Mouse (Mus musculus): ENCODE results near the gene Rph3al. TPM values are rescaled to one million over a fixed set of nuclear protein-coding genes. Genes with fewer than 3 reads are reported as not detected.

Rph3al gene
- total RNA-seq, 2 experiments from 2014 or later: 3.1 to 3.8 TPM

GRCm38 (mm10) chr11:75956651-75957050 is 18.4 kb upstream of the Rph3al start:
- intact Hi-C loops (cut with DNase I): no loop called here
- no peak for DNase-seq (ENCODE audit: extremely low spot score in 1 of 2, low spot score in 2 of 2)

DNA sequence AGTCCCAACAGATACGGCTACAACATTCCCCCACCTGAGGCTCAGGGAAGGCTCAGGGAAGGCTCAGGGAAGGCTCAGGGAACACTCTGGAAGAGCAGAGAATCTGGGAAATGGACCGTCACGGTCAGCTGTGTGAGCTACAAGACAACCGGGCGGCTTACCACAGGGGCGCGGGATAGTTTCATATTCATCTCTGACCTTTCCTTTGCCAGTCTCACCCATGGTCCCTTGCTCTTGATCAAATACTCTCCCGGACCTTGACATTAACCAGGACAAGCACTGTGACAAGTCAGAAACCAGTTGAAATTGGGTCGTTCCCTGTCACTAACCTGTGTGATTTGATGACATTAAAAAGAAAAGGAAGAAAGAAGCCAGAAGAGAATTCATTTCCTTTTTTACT is 16.7 kb upstream of the Rph3al start:
- intact Hi-C loops (cut with DNase I): no loop called here
- DNase-seq (ENCODE audit: extremely low spot score in 1 of 2, low spot score in 2 of 2): no peak

- DNase-seq (ENCODE audit: extremely low spot score in 1 of 2, low spot score in 2 of 2): no peak
- intact Hi-C loops (cut with DNase I): no loop called here
Observed at GRCm38 (mm10) chr11:75951895-75952294, 13.7 kb upstream of the Rph3al start.

DNA sequence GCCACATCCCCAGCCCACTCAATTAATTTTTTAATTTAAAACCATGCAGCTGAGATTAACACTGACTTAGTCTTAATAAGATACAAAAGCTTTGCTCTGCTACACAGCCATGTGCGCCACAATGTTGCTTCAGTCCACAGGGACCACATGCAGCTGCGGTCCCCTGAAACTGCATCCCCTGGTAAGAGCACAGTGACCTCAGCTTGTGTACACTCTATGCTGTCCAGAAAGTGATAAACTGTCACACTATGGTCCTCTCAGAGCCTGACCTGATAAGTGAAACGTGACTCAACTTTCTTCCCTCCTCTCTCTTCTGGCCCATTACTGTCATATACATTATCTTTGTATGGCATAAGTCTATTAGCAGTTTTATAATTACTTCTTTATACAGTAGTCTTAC is 12.2 kb upstream of the Rph3al start:
- intact Hi-C loops (cut with DNase I): no loop called here

GRCm38 (mm10) chr11:75948789-75949188 is 10.6 kb upstream of the Rph3al start:
- intact Hi-C loops (cut with DNase I): no loop called here
- DNase-seq (ENCODE audit: extremely low spot score in 1 of 2, low spot score in 2 of 2): no peak

More for the DNA sequence above, 12.2 kb upstream of the Rph3al start:
- DNase-seq (ENCODE audit: extremely low spot score in 1 of 2, low spot score in 2 of 2): no peak

- intact Hi-C loops (cut with DNase I): no loop called here
- DNase-seq (ENCODE audit: extremely low spot score in 1 of 2, low spot score in 2 of 2): no peak
Observed at GRCm38 (mm10) chr11:75947223-75947622, 9.0 kb upstream of the Rph3al start.

DNA sequence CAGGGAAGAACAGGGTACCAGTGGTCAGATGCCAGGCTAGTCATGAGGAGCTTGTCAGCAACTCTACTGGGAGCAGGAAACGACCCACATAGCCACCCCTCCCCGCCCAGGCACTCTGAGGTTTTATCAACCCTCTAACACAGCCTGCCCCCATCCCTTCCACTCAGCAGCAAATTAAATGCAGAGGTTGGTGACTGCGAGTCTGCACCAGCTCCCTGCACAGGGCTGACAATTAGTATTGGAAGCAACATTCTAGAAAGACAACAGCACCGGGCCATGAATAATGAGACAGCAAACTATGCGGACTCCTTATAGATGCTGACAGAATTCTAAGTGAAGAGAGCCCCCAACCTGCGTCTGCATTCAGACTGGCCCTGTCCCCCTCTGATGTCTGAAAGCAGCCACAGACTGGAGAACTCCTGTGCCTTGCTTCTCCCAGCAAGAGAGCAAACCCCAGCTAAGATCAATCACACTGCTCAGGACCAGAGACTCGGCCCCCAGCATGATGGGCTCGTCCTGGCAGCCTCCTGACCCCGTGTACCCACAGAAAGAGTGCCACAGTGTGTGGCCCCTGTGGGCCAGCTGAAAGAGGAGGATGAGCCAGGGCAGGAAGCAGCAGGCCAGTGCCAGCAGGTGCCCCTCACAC is 7.7 kb upstream of the Rph3al start:
- intact Hi-C loops (cut with DNase I): no loop called here
- DNase-seq (ENCODE audit: extremely low spot score in 1 of 2, low spot score in 2 of 2): no peak

DNA sequence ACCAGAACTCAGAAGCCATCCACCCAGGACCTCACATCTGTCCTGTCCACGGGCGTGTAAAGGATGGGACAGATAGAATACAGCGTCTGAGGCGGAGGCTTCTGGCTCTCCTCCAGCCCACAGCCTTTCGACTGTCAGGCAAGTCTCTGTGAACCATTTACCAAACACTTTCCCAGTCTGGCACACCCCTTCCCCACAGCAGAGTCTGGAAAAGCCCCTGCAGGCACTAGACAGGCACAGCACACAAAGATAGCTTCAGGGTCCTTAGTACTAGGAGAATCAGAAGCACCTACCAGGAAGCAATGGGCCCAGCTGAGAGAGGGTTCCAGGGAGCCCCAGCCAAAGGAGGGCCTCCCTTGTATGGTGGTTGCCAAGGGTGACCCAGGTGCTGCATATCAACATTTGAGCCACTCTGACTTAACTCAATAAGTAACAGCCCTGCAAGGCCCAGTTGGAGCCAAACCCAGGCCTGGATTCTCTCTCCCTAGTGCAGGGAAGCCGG is 808 bp downstream of the Rph3al start:
- DNase-seq (ENCODE audit: extremely low spot score in 1 of 2, low spot score in 2 of 2): no peak
- intact Hi-C loops (cut with DNase I): no loop called here

GRCm38 (mm10) chr11:75935819-75936430 is 2.3 kb downstream of the Rph3al start:
- intact Hi-C loops (cut with DNase I): no loop called here
- DNase-seq (ENCODE audit: extremely low spot score in 1 of 2, low spot score in 2 of 2): peak in 1 of 2 experiments; percentile 89

DNA sequence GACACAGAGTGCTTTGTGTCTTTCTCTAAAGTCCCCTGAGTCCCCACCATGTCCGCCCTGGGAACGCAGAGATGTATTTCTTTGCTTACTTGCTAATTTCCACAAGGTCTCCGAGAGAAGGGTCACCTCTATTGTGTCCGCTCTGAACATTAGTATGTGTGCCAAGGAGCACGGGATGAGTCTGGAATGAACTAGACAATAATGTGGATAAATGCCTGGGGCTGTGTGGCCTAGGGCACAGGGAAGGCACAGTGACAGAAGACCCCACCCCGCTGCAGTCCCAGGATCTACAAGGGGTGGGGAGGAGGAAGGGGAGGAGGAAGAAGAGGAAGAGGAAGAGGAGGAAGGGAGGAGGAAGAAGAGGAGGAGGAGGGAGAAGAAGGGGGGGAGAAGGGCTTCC is 3.8 kb downstream of the Rph3al start:
- intact Hi-C loops (cut with DNase I): no loop called here

GRCm38 (mm10) chr11:75933371-75933770 is 4.9 kb downstream of the Rph3al start:
- intact Hi-C loops (cut with DNase I): no loop called here
- DNase-seq (ENCODE audit: extremely low spot score in 1 of 2, low spot score in 2 of 2): no peak

More for the DNA sequence above, 3.8 kb downstream of the Rph3al start:
- DNase-seq (ENCODE audit: extremely low spot score in 1 of 2, low spot score in 2 of 2): no peak

DNA sequence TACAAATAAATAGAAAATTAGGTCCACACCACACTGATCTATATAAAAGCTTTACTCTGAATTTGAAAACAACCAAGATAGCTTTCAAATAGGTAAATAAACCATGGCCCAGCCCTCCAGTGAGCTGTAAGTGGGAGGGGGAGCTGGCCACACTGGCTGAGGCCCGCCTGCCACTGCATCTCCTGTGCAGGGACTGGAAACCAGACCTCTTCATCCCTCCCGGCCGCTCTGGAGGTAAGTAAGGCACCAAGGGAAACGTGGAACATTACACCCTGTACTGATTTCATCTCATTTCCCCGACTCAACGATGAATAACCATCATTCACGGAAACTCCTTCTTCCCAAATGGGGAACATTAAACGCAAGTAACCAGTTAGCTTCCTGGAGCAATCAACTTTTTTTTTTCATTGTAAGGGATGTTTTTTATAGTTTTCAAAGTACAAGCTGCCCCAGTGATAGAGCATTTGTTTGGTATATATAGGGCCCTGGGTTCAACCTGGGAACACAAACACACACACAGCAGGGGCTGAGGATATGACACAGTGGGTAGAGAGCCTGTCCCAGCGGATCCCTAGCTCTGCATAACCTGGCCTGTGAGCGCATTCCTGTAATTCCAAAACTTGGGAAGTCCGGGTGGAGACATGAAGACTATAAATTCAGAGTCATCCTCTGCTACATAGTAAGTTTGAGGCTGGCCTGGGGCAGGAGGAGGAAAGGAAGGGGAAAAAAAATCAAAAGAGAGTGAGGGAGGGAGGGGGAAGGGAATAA is 7.1 kb downstream of the Rph3al start:
- intact Hi-C loops (cut with DNase I): no loop called here
- peak in 1 of 2 experiments; percentile 49 for DNase-seq (ENCODE audit: extremely low spot score in 1 of 2, low spot score in 2 of 2)

DNA sequence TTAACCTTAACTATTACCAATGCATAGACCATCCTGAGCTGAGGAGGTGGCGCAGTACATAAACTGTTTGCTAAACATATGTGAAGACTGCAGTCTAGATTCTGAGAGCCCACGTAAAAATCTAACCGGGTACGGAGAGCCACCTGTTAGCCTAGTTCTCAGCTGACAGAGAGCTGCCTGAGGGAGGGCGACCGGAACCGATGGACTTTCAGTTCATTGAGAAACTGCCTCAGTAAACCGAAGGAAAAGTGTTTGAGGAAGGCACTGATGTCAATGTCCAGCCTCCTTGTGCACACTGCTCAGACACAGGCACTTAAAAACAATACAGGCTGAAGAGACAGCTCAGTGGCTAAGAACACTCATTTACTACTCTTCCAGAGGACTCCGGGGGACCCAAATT is 8.0 kb downstream of the Rph3al start:
- no peak for DNase-seq (ENCODE audit: extremely low spot score in 1 of 2, low spot score in 2 of 2)
- intact Hi-C loops (cut with DNase I): no loop called here

DNA sequence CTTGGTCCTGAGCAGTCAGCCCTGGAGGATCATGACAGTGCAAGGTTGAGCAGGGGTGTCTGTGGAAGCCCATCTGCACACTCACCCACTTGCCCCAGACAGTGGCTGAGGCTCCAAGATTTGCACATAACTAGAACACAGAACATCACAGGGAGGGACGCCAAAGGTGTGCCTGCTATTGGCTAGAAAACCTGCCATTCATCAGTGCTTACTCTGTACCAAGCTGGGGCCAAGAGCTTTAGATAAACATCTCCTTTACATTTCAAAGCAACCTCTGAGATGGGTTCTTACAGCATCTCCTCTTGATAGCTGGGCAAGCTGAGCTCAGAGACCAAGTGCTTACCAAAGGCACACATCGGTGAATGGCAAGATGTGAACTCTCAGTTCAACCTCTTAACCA is 10.3 kb downstream of the Rph3al start:
- no peak for DNase-seq (ENCODE audit: extremely low spot score in 1 of 2, low spot score in 2 of 2)
- intact Hi-C loops (cut with DNase I): no loop called here

- intact Hi-C loops (cut with DNase I): no loop called here
- peak in 1 of 2 experiments; percentile 58 for DNase-seq (ENCODE audit: extremely low spot score in 1 of 2, low spot score in 2 of 2)
Observed at GRCm38 (mm10) chr11:75926431-75927312, 11.6 kb downstream of the Rph3al start.

DNA sequence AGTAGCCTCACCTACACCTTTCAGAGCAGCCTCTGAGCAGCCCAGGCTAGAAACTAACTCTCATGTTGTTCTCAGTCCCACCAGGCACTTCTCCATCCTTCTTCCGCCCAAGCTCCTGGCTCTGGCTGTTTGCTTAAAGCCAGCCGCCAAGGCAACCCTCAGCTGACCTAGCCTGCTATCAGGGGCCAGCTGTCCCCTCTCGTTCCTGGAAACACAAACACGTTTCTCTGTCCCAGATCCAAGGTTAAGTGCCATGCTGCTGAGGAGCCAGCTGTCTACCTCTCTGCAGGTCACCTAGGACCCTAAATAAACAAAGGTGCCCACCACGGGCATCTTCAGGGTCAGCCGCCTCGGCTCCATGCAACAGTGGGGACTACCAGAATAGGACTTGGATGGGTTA is 12.4 kb downstream of the Rph3al start:
- no peak for DNase-seq (ENCODE audit: extremely low spot score in 1 of 2, low spot score in 2 of 2)

GRCm38 (mm10) chr11:75922741-75923140 is 15.5 kb downstream of the Rph3al start:
- intact Hi-C loops (cut with DNase I): no loop called here
- DNase-seq (ENCODE audit: extremely low spot score in 1 of 2, low spot score in 2 of 2): no peak

More for the DNA sequence above, 12.4 kb downstream of the Rph3al start:
- intact Hi-C loops (cut with DNase I): no loop called here

DNA sequence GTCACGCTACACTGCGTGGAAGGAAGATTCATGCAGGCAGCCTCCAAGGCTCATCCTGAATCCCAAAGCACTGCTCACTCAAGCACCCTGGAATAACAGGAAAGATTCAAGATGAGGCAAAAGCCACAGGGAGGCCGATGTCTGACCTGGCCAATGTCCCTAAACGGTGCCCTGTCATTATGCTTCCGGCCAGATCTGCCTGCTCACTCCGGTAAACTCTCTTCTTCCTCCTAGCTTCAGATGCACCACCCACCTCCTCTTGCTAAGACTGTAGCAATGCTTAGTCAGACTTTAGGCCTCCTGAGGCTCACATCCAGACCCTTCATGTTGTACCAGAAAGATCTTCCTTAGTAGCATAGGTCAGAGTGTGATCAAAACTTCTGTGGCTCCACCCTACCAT is 19.1 kb downstream of the Rph3al start:
- intact Hi-C loops (cut with DNase I): no loop called here
- no peak for DNase-seq (ENCODE audit: extremely low spot score in 1 of 2, low spot score in 2 of 2)

DNA sequence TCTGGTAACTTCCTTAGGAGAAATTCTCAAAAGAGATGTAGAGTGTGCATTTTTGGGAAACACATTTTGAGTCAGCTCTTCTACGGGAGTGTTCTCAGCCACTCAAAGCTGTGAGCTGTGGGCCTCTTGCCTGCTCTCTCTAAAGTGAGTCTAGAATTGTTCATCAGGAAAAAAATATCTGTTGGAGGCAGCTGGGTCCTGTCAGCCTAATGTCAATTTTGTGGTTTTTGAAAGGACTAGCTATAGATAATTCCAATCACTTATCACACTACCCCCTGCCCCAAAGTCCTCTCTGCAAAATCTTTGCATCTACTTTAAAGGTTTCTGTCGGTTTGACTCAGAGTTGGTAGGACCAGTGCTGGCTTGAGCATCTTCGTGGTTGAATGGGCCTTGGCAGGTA is 20.9 kb downstream of the Rph3al start:
- intact Hi-C loops (cut with DNase I): no loop called here
- no peak for DNase-seq (ENCODE audit: extremely low spot score in 1 of 2, low spot score in 2 of 2)

Measured in left cerebral cortex, postnatal 10 days (tissue).